ENCODE assay signal across 8 mouse cellular contexts in the genomic region with DNA sequence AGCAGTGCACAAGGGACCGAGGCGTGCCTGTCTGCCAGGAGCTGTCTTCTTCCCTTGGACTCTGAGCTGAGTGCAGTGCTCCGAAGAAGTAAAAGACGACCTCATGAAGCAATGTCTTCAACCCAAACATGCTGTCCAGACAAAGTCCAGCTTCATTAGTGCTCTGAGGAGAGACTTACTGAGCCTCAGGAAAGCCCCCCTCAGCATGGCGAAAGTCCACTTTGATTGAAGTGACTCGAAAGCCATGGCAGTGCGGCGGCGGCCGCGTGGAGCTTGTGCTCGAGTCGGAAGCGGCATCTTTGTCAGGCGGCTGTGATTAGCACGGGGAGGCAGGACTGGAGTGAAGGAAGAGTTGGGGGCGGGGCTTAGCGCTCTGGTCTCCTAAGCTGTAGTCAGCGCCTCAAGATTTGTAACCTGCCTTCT.
A peak's percentile ranks its signal among the peaks of the same experiment; 100 is the strongest.
DNase-seq lines count a peak whose midpoint lies in the region; ATAC-seq and TF ChIP-seq lines count a peak whose summit lies in the region.

No protein-coding gene starts in this region.

- H3K36me3 ChIP-seq in forebrain, embryonic 12.5 days (replicated peaks) = no peaks in the 10 kb centered on the region
- H3K36me3 ChIP-seq in hindbrain, embryonic 15.5 days = no peaks in the 10 kb centered on the region
- H3K36me3 ChIP-seq in limb, embryonic 14.5 days (ENCODE audit: control insufficient read depth, insufficient read depth, low read length) = no peaks in the 10 kb centered on the region
- H3K36me3 ChIP-seq in midbrain, embryonic 11.5 days (ENCODE audit: control insufficient read depth, insufficient read depth, low read length) = no peaks in the 10 kb centered on the region
- no peaks in the 10 kb centered on the region for H3K36me3 ChIP-seq in testis, adult 2 months (ENCODE audit: control insufficient read depth, insufficient read depth, low read length)

- H3K27ac ChIP-seq in forebrain, embryonic 12.5 days = no peak overlapping the region
- H3K27ac ChIP-seq in hindbrain, embryonic 15.5 days (replicated peaks) = no peak overlapping the region
- H3K27ac ChIP-seq in limb, embryonic 14.5 days (replicated peaks; ENCODE audit: low read depth, low read length) = no peak overlapping the region
- no peak overlapping the region for H3K27ac ChIP-seq in midbrain, embryonic 11.5 days (ENCODE audit: low read depth, low read length)
- H3K27ac ChIP-seq in testis, adult 2 months (ENCODE audit: control insufficient read depth, insufficient read depth, low read depth, low read length) = no peak overlapping the region

- peaks cover 8% of the 10 kb centered on the region for H3K27me3 ChIP-seq in forebrain, embryonic 12.5 days
- no peaks in the 10 kb centered on the region for H3K27me3 ChIP-seq in hindbrain, embryonic 15.5 days
- H3K27me3 ChIP-seq in limb, embryonic 14.5 days (ENCODE audit: control insufficient read depth, insufficient read depth, low read length) = no peaks in the 10 kb centered on the region
- H3K27me3 ChIP-seq in midbrain, embryonic 11.5 days (ENCODE audit: control insufficient read depth, insufficient read depth, low read length) = no peaks in the 10 kb centered on the region
- H3K27me3 ChIP-seq in testis, adult 2 months (ENCODE audit: control insufficient read depth, insufficient read depth, low read length) = no peaks in the 10 kb centered on the region; the same call in none of the 2 replicates

- 3% methylated on average over 19 of the region's 19 CpGs for WGBS in forebrain, embryonic 12.5 days
- 4% methylated on average over 19 of the region's 19 CpGs for WGBS in hindbrain, embryonic 15.5 days
- 7% methylated on average over 19 of the region's 19 CpGs for WGBS in limb, embryonic 14.5 days
- WGBS in midbrain, embryonic 11.5 days = 3% methylated on average over 19 of the region's 19 CpGs

- peak overlapping the region; percentile 42 for H3K9ac ChIP-seq in forebrain, embryonic 12.5 days
- H3K9ac ChIP-seq in hindbrain, embryonic 15.5 days = peak overlapping the region; percentile 18; the same call in 1 of the 2 replicates
- peak overlapping the region; percentile 40; the same call in 1 of the 2 replicates for H3K9ac ChIP-seq in limb, embryonic 14.5 days (ENCODE audit: low read depth, low read length, severe bottlenecking)
- peak overlapping the region; percentile 57 for H3K9ac ChIP-seq in midbrain, embryonic 11.5 days (ENCODE audit: low read length)

- H3K4me3 ChIP-seq in forebrain, embryonic 12.5 days (replicated peaks) = peak overlapping the region; percentile 34
- peak overlapping the region; percentile 35 for H3K4me3 ChIP-seq in hindbrain, embryonic 15.5 days
- H3K4me3 ChIP-seq in limb, embryonic 14.5 days (replicated peaks; ENCODE audit: low read length) = peak overlapping the region; percentile 18
- H3K4me3 ChIP-seq in midbrain, embryonic 11.5 days (ENCODE audit: low read depth, low read length) = peak overlapping the region; percentile 21
- H3K4me3 ChIP-seq in testis, adult 2 months (ENCODE audit: control insufficient read depth, low read depth, low read length) = peak overlapping the region; percentile 5; the same call in 1 of the 2 replicates

- H3K4me1 ChIP-seq in forebrain, embryonic 12.5 days = peaks cover 20% of the 10 kb centered on the region
- H3K4me1 ChIP-seq in hindbrain, embryonic 15.5 days (replicated peaks) = peaks cover 19% of the 10 kb centered on the region
- H3K4me1 ChIP-seq in limb, embryonic 14.5 days (ENCODE audit: control insufficient read depth, insufficient read depth, low read length) = peaks cover 7% of the 10 kb centered on the region; the same call in 1 of the 2 replicates
- peaks cover 10% of the 10 kb centered on the region for H3K4me1 ChIP-seq in midbrain, embryonic 11.5 days (ENCODE audit: control insufficient read depth, insufficient read depth, low read length)
- H3K4me1 ChIP-seq in testis, adult 2 months (ENCODE audit: control insufficient read depth, insufficient read depth, low read length) = peaks cover 18% of the 10 kb centered on the region

- no peaks in the 10 kb centered on the region for H3K9me3 ChIP-seq in forebrain, embryonic 12.5 days
- no peaks in the 10 kb centered on the region for H3K9me3 ChIP-seq in hindbrain, embryonic 15.5 days
- H3K9me3 ChIP-seq in limb, embryonic 14.5 days (ENCODE audit: control insufficient read depth, low read length) = no peaks in the 10 kb centered on the region
- H3K9me3 ChIP-seq in midbrain, embryonic 11.5 days (ENCODE audit: control insufficient read depth, low read length) = no peaks in the 10 kb centered on the region

- TF ChIP-seq POLR2A in limb, embryonic 14.5 days (IDR thresholded peaks at IDR 0.05; ENCODE audit: borderline replicate concordance, extremely low read depth, insufficient read depth, insufficient read length) = no peak
- TF ChIP-seq POLR2A in testis, adult 2 months (IDR thresholded peaks at IDR 0.05; ENCODE audit: control insufficient read depth, low read depth, low read length) = no peak

- no peak for TF ChIP-seq CTCF in testis, adult 2 months (IDR thresholded peaks at IDR 0.05; ENCODE audit: control insufficient read depth, insufficient read depth, insufficient replicate concordance, low read depth, low read length)

- 0 out of 2 replicates have a peak, but pooled peaks have one; percentile 42 for ATAC-seq in cerebellum, adult (ENCODE audit: insufficient number of reproducible peaks, low FRiP score, low TSS enrichment)
- ATAC-seq in forebrain, embryonic 12.5 days (ENCODE audit: low FRiP score) = peak; percentile 75
- peak; percentile 62; the same call in 1 of the 2 replicates for ATAC-seq in hindbrain, embryonic 15.5 days (ENCODE audit: low FRiP score, low read depth)
- ATAC-seq in limb, embryonic 14.5 days (ENCODE audit: low FRiP score, low read depth) = peak; percentile 45; the same call in 1 of the 2 replicates
- peak; percentile 79 for ATAC-seq in midbrain, embryonic 11.5 days (ENCODE audit: low FRiP score)

- peak overlapping the region; percentile 58 for H3K4me2 ChIP-seq in forebrain, embryonic 12.5 days
- H3K4me2 ChIP-seq in hindbrain, embryonic 15.5 days = peak overlapping the region; percentile 62
- peak overlapping the region; percentile 50 for H3K4me2 ChIP-seq in limb, embryonic 14.5 days (replicated peaks; ENCODE audit: low read depth, low read length, severe bottlenecking)
- H3K4me2 ChIP-seq in midbrain, embryonic 11.5 days = peak overlapping the region; percentile 48

- DNase-seq in cerebellum, adult 11 months = no peak
- peak; percentile 46 for DNase-seq in T-cell, adult 2 months (ENCODE audit: low spot score)
- peak; percentile 83 for DNase-seq in limb, embryonic 14.5 days (ENCODE audit: low spot score)
- peak; percentile 96 for DNase-seq in midbrain, embryonic 11.5 days (ENCODE audit: low spot score, missing footprints)
